ENCODE assay signal across 10 mouse cellular contexts in the genomic region with DNA sequence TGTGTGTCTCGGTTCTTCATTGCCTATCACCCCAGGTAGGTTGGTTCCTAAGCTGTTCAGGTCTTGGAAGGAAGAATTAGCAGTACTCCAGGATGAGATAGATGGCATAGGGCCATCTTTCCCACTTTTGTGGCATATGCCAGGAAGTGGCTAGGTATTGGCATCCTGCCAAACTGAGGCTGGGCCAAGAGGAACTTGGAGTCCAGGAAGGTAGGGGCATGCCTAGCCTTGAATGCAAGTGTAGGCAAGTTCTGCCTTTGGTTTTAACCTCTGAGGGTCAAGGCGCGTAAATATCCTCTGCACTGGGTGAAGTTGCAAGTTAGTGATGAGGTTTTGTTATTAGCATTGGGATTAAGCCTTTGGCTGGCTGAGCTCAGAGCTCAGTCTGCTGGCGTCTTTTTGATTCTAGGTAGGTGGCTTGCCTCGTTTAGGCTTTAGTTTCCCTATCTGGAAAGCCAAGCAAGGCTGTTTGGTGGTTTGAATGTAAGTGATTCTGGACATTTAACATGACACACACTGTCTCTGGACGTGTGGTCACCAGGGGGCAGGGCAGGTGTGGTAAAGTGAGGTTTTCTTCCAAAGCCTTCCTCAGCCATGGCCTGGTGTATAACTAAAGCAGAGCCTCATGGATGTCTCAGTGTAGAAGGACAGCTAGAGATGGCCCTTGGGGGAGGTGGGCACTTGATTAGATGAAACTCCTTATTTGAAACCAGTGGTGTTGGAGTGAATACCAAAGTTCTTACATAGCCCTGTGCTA. TPM values are rescaled to one million over a fixed set of nuclear protein-coding genes. Genes with fewer than 3 reads are reported as not detected.
DNase-seq lines count a peak whose midpoint lies in the region; ATAC-seq and TF ChIP-seq lines count a peak whose summit lies in the region.
"Had no signal": no experiment of that assay in that cellular context is flagged by ENCODE, and none has a peak within 500 bp of the region (broad histone marks: within the 10 kb centered on the region; RNA-seq: fewer than 3 reads in every experiment).

No protein-coding gene starts in this region.

- H3K4me2 ChIP-seq in embryonic facial prominence, embryonic 14.5 days (ENCODE audit: low read depth, low read length) = no peak overlapping the region
- no peak overlapping the region for H3K4me2 ChIP-seq in midbrain, postnatal 0 days (ENCODE audit: low read depth, low read length, poor library complexity, severe bottlenecking)
- no peak overlapping the region for H3K4me2 ChIP-seq in midbrain, embryonic 11.5 days
- no peak overlapping the region for H3K4me2 ChIP-seq in stomach, embryonic 16.5 days (ENCODE audit: low read depth, low read length)
- H3K4me2 ChIP-seq in neural tube, embryonic 15.5 days = no peak overlapping the region

- 0 out of 2 replicates have a peak, but pooled peaks cover 4% of the 10 kb centered on the region for H3K36me3 ChIP-seq in embryonic facial prominence, embryonic 14.5 days (ENCODE audit: control insufficient read depth, insufficient read depth, low read length)
- H3K36me3 ChIP-seq in embryonic facial prominence, embryonic 10.5 days (replicated peaks) = peaks cover 47% of the 10 kb centered on the region
- no peaks in the 10 kb centered on the region for H3K36me3 ChIP-seq in midbrain, postnatal 0 days (ENCODE audit: insufficient read depth, low read length)
- H3K36me3 ChIP-seq in midbrain, embryonic 11.5 days (ENCODE audit: control insufficient read depth, insufficient read depth, low read length) = no peaks in the 10 kb centered on the region
- H3K36me3 ChIP-seq in stomach, embryonic 16.5 days (ENCODE audit: control insufficient read depth, insufficient read depth, low read length) = no peaks in the 10 kb centered on the region
- no peaks in the 10 kb centered on the region for H3K36me3 ChIP-seq in neural tube, embryonic 15.5 days
- H3K36me3 ChIP-seq in hindbrain, embryonic 10.5 days = peaks cover 34% of the 10 kb centered on the region
- H3K36me3 ChIP-seq: G1E had no signal

- 0 out of 2 replicates have a peak, but pooled peaks cover 7% of the 10 kb centered on the region for H3K4me1 ChIP-seq in embryonic facial prominence, embryonic 14.5 days (ENCODE audit: control insufficient read depth, insufficient read depth, low read length)
- H3K4me1 ChIP-seq in embryonic facial prominence, embryonic 10.5 days = peaks cover 6% of the 10 kb centered on the region; the same call in 1 of the 2 replicates
- no peaks in the 10 kb centered on the region for H3K4me1 ChIP-seq in midbrain, postnatal 0 days (ENCODE audit: insufficient read depth, low read length)
- 0 out of 2 replicates have a peak, but pooled peaks cover 4% of the 10 kb centered on the region for H3K4me1 ChIP-seq in midbrain, embryonic 11.5 days (ENCODE audit: control insufficient read depth, insufficient read depth, low read length)
- H3K4me1 ChIP-seq in stomach, embryonic 16.5 days (ENCODE audit: control insufficient read depth, insufficient read depth, low read length) = 0 out of 2 replicates have a peak, but pooled peaks cover 14% of the 10 kb centered on the region
- peaks cover 3% of the 10 kb centered on the region; the same call in 1 of the 2 replicates for H3K4me1 ChIP-seq in neural tube, embryonic 15.5 days
- H3K4me1 ChIP-seq in hindbrain, embryonic 10.5 days (replicated peaks) = peaks cover 9% of the 10 kb centered on the region

- no peak overlapping the region for H3K9ac ChIP-seq in embryonic facial prominence, embryonic 14.5 days (ENCODE audit: low read depth, low read length)
- no peak overlapping the region for H3K9ac ChIP-seq in midbrain, postnatal 0 days (replicated peaks; ENCODE audit: low read length, poor library complexity, severe bottlenecking)
- H3K9ac ChIP-seq in midbrain, embryonic 11.5 days (ENCODE audit: low read length) = no peak overlapping the region
- no peak overlapping the region for H3K9ac ChIP-seq in stomach, embryonic 16.5 days (ENCODE audit: low read length)
- H3K9ac ChIP-seq in neural tube, embryonic 15.5 days (replicated peaks) = no peak overlapping the region

- 75% methylated on average over 6 of the region's 6 CpGs for WGBS in embryonic facial prominence, embryonic 14.5 days
- WGBS in embryonic facial prominence, embryonic 10.5 days = 78% methylated on average over 6 of the region's 6 CpGs
- 68% methylated on average over 6 of the region's 6 CpGs for WGBS in midbrain, postnatal 0 days
- 75% methylated on average over 6 of the region's 6 CpGs for WGBS in midbrain, embryonic 11.5 days
- 56% methylated on average over 6 of the region's 6 CpGs for WGBS in stomach, embryonic 16.5 days
- 77% methylated on average over 6 of the region's 6 CpGs for WGBS in neural tube, embryonic 15.5 days
- WGBS in hindbrain, embryonic 10.5 days = 78% methylated on average over 6 of the region's 6 CpGs

- no peak overlapping the region for H3K27ac ChIP-seq in embryonic facial prominence, embryonic 14.5 days (replicated peaks; ENCODE audit: low read depth, low read length)
- H3K27ac ChIP-seq in embryonic facial prominence, embryonic 10.5 days (replicated peaks) = no peak overlapping the region
- H3K27ac ChIP-seq in midbrain, postnatal 0 days (ENCODE audit: low read depth, low read length) = no peak overlapping the region
- no peak overlapping the region for H3K27ac ChIP-seq in midbrain, embryonic 11.5 days (ENCODE audit: low read depth, low read length)
- peak overlapping the region; percentile 18; the same call in 1 of the 2 replicates for H3K27ac ChIP-seq in stomach, embryonic 16.5 days (ENCODE audit: low read length)
- no peak overlapping the region for H3K27ac ChIP-seq in neural tube, embryonic 15.5 days (replicated peaks)
- H3K27ac ChIP-seq in hindbrain, embryonic 10.5 days = no peak overlapping the region
- H3K27ac ChIP-seq: macrophage had no signal

- no peaks in the 10 kb centered on the region for H3K27me3 ChIP-seq in embryonic facial prominence, embryonic 14.5 days (replicated peaks; ENCODE audit: control insufficient read depth, insufficient read depth, low read length)
- peaks cover 13% of the 10 kb centered on the region for H3K27me3 ChIP-seq in embryonic facial prominence, embryonic 10.5 days (replicated peaks; ENCODE audit: low read depth, poor library complexity, severe bottlenecking)
- peaks cover 4% of the 10 kb centered on the region; the same call in 1 of the 2 replicates for H3K27me3 ChIP-seq in midbrain, postnatal 0 days (ENCODE audit: insufficient read depth, low read length)
- H3K27me3 ChIP-seq in midbrain, embryonic 11.5 days (ENCODE audit: control insufficient read depth, insufficient read depth, low read length) = peaks cover 3% of the 10 kb centered on the region; the same call in 1 of the 2 replicates
- no peaks in the 10 kb centered on the region for H3K27me3 ChIP-seq in stomach, embryonic 16.5 days (ENCODE audit: control insufficient read depth, insufficient read depth, low read length)
- peaks cover 11% of the 10 kb centered on the region for H3K27me3 ChIP-seq in neural tube, embryonic 15.5 days (replicated peaks)
- peaks cover 12% of the 10 kb centered on the region for H3K27me3 ChIP-seq in hindbrain, embryonic 10.5 days (ENCODE audit: insufficient read depth, poor library complexity, severe bottlenecking)

- peak; percentile 43 for DNase-seq in embryonic facial prominence, embryonic 14.5 days (ENCODE audit: low spot score)
- no peak for DNase-seq in embryonic facial prominence, embryonic 10.5 days (ENCODE audit: low spot score)
- DNase-seq in midbrain, postnatal 0 days (ENCODE audit: low spot score) = peak; percentile 54
- no peak for DNase-seq in midbrain, embryonic 11.5 days (ENCODE audit: low spot score, missing footprints)
- DNase-seq in fat pad, adult 2 months (ENCODE audit: extremely low read depth, low read depth, low spot score) = peak; percentile 65
- no peak for DNase-seq in hindbrain, embryonic 10.5 days (ENCODE audit: low spot score)

- no peak overlapping the region for H3K4me3 ChIP-seq in embryonic facial prominence, embryonic 14.5 days (ENCODE audit: low read depth, low read length)
- H3K4me3 ChIP-seq in embryonic facial prominence, embryonic 10.5 days = no peak overlapping the region
- no peak overlapping the region for H3K4me3 ChIP-seq in midbrain, postnatal 0 days (ENCODE audit: low read depth, low read length)
- H3K4me3 ChIP-seq in midbrain, embryonic 11.5 days (ENCODE audit: low read depth, low read length) = no peak overlapping the region
- no peak overlapping the region for H3K4me3 ChIP-seq in stomach, embryonic 16.5 days (replicated peaks; ENCODE audit: low read length)
- no peak overlapping the region for H3K4me3 ChIP-seq in neural tube, embryonic 15.5 days (replicated peaks)
- no peak overlapping the region for H3K4me3 ChIP-seq in hindbrain, embryonic 10.5 days

- H3K9me3 ChIP-seq in embryonic facial prominence, embryonic 14.5 days (ENCODE audit: control insufficient read depth, low read length) = no peaks in the 10 kb centered on the region
- H3K9me3 ChIP-seq in embryonic facial prominence, embryonic 10.5 days = no peaks in the 10 kb centered on the region
- H3K9me3 ChIP-seq in midbrain, postnatal 0 days (ENCODE audit: low read length) = no peaks in the 10 kb centered on the region
- no peaks in the 10 kb centered on the region for H3K9me3 ChIP-seq in midbrain, embryonic 11.5 days (ENCODE audit: control insufficient read depth, low read length)
- no peaks in the 10 kb centered on the region for H3K9me3 ChIP-seq in stomach, embryonic 16.5 days (replicated peaks; ENCODE audit: control insufficient read depth, low read length)
- no peaks in the 10 kb centered on the region for H3K9me3 ChIP-seq in neural tube, embryonic 15.5 days (replicated peaks)
- H3K9me3 ChIP-seq in hindbrain, embryonic 10.5 days = no peaks in the 10 kb centered on the region
- H3K9me3 ChIP-seq: G1E had no signal

- peak; percentile 38 for TF ChIP-seq CTCF in midbrain, postnatal 0 days (IDR thresholded peaks at IDR 0.05)

- no peak for ATAC-seq in embryonic facial prominence, embryonic 14.5 days (ENCODE audit: low read depth)
- ATAC-seq in midbrain, postnatal 0 days (ENCODE audit: low FRiP score) = no peak
- ATAC-seq in midbrain, embryonic 11.5 days (ENCODE audit: low FRiP score) = no peak
- peak; percentile 37; the same call in 1 of the 2 replicates for ATAC-seq in stomach, embryonic 16.5 days (ENCODE audit: insufficient read depth, low FRiP score)
- no peak for ATAC-seq in neural tube, embryonic 15.5 days (ENCODE audit: low FRiP score)

RNA-seq across cellular contexts. Expression of a gene that starts 5.8 kb away (rescaled TPM):
- 14.4 and 15.3 TPM in 2 replicates for polyA plus RNA-seq in embryonic facial prominence, embryonic 14.5 days (2014; fragmentation: Nextera tagmentation; extraction: Ambion mirVana)
- polyA plus RNA-seq in embryonic facial prominence, embryonic 10.5 days (2016; fragmentation: Nextera tagmentation; extraction: Ambion mirVana) = 3.8 and 4.0 TPM in 2 replicates
- total RNA-seq in midbrain, postnatal 0 days (2014; rRNA removed) = 17.0 and 18.6 TPM in 2 replicates
- polyA plus RNA-seq in midbrain, postnatal 0 days (2015; fragmentation: Nextera tagmentation; extraction: Ambion mirVana) = 11.1 and 13.3 TPM in 2 replicates
- 2.2 and 2.6 TPM in 2 replicates for polyA plus RNA-seq in midbrain, embryonic 11.5 days (2014; fragmentation: Nextera tagmentation; extraction: Ambion mirVana)
- 20.9 and 22.8 TPM in 2 replicates for polyA plus RNA-seq in stomach, embryonic 16.5 days (2015; fragmentation: Nextera tagmentation; extraction: Ambion mirVana)
- polyA plus RNA-seq in neural tube, embryonic 15.5 days (2015; fragmentation: Nextera tagmentation; extraction: Ambion mirVana) = 13.6 and 13.7 TPM in 2 replicates
- 2.5 and 3.6 TPM in 2 replicates for polyA plus RNA-seq in hindbrain, embryonic 10.5 days (2016; fragmentation: Nextera tagmentation; extraction: Ambion mirVana)

Comparison
In these comparisons a context has a peak if more than half of its experiments do, and no peak if none do; other contexts are left out.
1. DNase-seq: peak in embryonic facial prominence, embryonic 14.5 days (single experiment), midbrain, postnatal 0 days (single experiment) and fat pad, adult 2 months (single experiment); none in embryonic facial prominence, embryonic 10.5 days (single experiment), midbrain, embryonic 11.5 days (single experiment) and hindbrain, embryonic 10.5 days (single experiment).